Mouse (Mus musculus) adrenal gland, postnatal 14 days (tissue): Measurements from ENCODE around the gene Gm49380. TPM values are rescaled to one million over a fixed set of nuclear protein-coding genes. Genes with fewer than 3 reads are reported as not detected.
A peak's percentile ranks its signal among the peaks of the same experiment; 100 is the strongest.

Source experiments
- DNase-seq: peaks from one replicate; pipeline ENCODE4 v3.0.0; 2021; ENCODE audit warnings: mixed read lengths
- total RNA-seq: library from RNA; stranded (reverse); gene quantifications from 2 replicates; pipeline ENCODE4 v1.2.3, GENCODE M21; 2021

The Gm49380 gene
- total RNA-seq, 1 experiment from 2014 or later = 0.52 TPM

DNA sequence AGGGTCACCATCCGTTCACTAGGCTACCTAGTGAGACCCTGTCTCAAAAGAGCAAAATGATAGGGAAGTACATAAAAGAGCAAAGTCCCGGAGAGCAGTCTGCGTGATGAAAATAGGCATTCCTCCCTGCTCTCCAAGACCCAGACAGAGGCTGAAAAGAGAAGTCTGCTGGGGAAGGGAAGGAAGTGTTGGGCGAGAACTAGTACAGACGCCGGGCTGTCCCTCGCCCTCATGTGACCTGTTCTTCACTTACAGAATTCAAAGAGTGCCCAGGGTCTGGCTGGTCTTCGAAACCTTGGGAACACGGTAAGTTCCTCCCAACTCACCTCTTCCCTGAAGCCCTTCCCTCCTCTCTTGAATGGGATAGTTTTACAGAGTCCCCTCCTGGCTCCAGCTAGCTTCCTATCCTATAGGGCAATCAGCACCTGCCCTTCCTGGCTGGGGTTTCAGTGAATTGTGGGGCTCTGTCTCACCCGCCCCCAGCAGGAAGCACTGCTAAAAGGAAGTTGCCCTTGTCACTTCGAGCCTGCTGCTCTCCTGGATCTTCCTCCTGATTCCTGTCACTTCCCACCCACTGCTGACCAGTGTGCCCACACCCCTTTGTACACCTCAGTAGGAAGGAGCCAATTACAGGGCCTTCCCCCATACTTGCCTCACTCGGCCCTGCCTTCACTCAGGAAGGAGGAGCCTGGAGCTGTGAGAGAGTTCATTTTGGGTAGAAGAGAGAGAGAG lies 24.3 kb downstream of the Gm49380 start:
- DNase-seq = no peak

- peak; percentile 60 for DNase-seq
Measured at GRCm38 (mm10) chr9:44087761-44088455, 25.4 kb downstream of the Gm49380 start.

DNA sequence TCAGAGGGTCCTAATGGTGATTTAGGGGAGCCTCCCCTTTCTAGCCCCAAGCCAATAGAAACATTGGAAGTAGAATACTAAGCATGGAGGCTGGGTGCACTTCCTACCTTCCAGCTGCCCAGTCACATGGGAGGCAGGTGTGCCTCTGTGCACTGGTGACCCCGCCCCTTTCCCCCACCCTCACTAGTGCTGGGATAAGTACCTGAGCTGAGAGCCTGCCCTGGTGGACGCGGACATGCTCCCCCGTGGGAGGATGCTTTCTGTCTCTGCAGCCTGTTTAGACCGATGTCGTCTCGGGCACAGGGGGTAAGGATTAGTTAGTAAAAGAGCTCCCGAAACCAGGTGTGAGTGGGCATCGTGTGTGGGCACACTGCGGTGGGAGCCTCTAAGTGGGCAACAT lies 26.3 kb downstream of the Gm49380 start:
- DNase-seq = no peak

GRCm38 (mm10) chr9:44085741-44086665 lies 27.3 kb downstream of the Gm49380 start:
- peak; percentile 77 for DNase-seq

- no peak for DNase-seq
Measured at GRCm38 (mm10) chr9:44085276-44085675, 28.0 kb downstream of the Gm49380 start.

GRCm38 (mm10) chr9:44084659-44085229 lies 28.6 kb downstream of the Gm49380 start:
- DNase-seq = peak; percentile 99

DNA sequence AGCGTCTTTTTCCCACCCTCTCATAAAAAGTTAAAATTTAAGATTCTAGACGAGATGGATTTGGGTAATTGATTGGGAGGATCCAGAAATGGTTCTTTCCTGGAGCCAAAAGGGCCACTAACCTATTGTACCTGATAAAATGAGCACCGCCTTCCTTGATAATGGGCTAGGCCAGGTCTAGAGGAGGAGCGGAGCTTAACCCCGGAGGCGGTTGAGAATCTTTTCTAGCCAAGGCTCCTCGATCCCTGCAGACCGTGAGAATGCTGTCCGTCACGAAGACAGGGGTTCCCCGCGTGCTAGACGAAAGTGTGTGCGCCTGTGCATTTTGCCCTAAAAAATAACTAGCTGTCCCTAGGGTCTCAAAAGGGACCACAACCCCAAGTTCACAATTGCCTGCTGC lies 29.1 kb downstream of the Gm49380 start:
- no peak for DNase-seq

GRCm38 (mm10) chr9:44083392-44084121 lies 29.7 kb downstream of the Gm49380 start:
- DNase-seq = no peak

GRCm38 (mm10) chr9:44082266-44082665 lies 31.0 kb downstream of the Gm49380 start:
- no peak for DNase-seq

DNA sequence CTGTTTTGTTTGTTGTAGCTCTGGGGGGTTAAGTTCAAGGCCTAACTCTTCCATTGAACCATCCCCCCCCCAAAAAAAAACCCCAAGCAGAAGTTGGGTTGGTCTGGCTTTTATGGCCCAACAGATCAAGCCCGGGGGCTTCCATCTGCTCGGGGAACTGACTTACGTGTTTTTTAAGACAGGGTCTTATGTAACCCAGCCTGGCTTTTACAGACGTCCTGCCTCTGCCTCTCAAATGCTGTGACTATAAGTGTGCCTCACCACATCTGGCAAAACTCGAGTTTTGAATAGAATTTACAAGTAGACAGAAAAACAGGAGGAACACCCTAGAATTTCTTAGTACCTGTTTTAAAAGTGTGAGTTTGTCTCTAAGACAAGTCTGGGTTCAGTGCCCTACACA lies 31.7 kb downstream of the Gm49380 start:
- no peak for DNase-seq

GRCm38 (mm10) chr9:44080953-44081352 lies 32.3 kb downstream of the Gm49380 start:
- no peak for DNase-seq

DNA sequence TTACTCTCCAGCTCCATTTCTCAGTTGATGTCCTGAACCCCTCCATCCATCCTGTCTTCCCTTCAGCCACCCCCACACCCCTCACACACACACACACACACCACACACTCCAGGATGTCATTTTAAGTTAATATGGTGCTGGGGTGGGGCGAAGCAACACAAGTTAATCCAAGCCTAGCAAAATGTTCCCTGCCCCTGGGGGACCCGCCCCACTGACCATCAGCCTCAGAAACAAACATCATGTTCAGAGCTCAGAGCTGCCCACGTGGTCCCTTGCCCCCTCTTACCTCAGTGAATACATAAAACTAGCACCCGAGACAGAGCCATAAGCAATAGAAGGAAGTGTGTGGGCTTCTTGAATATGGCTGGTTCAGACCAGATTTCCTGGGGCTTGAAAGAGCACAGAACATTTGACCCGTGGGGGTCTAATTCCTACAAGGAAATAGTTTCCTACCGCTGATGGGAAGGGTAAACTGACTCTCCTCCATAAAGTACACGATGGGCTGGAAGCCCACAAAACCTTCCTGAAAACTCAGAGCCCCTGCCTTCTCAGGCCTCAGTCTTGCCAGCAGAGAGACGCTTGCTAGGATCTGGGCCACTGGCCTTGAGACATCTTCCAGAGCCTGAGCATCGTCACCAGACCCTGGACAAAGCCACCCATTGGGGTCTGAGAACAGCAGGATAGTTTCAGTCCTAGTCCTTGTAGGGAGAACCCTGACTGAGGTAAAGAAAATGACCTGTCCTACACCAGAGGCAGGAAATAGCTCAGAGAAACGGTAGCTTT lies 33.1 kb downstream of the Gm49380 start:
- DNase-seq = no peak

- DNase-seq = peak; percentile 92
Measured at GRCm38 (mm10) chr9:44078955-44079756, 34.1 kb downstream of the Gm49380 start.

GRCm38 (mm10) chr9:44078136-44078797 lies 35.0 kb downstream of the Gm49380 start:
- DNase-seq = no peak

- DNase-seq = no peak
Measured at GRCm38 (mm10) chr9:44077266-44077910, 35.9 kb downstream of the Gm49380 start.

DNA sequence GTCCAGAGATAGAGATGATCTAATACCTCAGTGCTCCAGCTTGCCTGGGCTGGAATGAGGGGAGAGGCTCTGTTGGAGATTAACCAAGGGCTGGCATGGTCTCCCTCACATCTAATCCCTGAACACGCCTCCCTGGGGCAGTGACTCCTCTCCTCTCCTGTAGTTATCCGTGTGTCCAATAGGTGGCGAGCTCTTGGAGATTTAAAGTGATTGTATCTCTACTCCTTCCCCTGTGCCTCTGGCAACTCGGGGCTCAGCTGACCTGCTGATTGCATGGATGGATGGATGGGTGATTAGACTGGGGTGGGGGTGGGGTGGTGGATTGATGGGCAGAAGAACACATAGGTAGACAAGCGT lies 36.6 kb downstream of the Gm49380 start:
- DNase-seq = peak; percentile 80

DNA sequence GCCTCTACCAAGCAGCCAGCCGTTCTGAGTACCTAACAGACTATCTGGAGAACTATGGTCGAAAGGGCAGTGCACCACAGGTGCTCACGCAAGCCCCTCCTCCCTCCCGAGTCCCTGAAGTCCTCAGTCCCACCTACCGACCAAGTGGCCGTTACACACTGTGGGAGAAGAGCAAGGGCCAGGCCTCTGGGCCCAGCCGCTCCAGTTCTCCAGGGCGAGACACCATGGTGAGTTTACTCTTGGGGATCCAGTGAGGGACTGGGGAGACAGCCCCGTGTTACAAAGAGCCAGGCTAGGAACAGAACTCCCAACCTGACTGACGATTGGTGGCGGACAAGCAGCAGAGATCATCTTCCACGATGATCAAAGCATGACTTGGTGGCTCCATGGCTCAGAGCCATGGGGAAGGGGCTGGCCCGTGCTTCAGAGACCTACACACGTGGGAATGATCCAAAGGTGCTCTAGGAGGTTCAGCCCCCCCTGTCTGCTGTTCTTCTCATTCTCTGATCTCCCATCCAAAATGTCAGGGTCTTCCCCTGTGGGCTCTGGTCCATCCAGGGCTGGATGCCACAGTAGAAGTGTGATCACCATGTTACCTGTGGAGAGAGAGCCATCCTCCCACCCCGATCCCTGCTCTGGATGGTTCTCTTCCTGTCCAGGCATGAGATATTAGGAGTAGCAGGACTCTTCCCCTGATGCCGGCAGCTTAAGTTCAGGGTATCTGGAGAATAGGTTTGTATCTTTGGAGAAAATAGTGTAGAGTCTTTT lies 37.1 kb downstream of the Gm49380 start:
- no peak for DNase-seq
